14 mouse cellular contexts compared by ENCODE assay signal in the genomic region with DNA sequence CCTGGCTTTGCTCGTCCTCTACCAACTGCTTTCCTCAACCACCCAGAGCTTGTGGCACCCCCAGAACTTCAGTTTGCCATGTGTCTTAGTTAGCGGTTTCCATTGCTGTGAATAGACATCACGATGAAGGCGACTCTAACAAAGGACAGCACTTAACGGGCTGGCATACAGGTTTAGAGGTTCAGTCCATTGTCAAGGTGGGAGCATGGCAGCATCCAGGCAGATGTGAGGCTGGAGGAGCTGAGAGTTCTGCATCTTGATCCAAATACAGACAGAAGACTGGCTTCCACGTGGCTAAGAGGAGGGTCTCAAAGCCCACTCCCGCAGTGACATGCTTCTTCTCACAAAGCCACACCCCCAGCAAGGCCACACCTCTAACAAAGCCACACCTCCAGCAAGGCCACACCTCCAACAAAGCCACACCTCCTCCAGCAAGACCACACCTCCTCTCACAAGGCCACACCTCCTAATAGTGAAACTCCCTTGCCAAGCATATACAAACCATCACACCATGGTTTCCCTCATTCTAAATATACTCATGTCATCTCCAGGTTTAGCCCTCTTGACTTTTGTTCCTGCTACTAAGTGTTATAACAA. TPM values are rescaled to one million over a fixed set of nuclear protein-coding genes. Genes with fewer than 3 reads are reported as not detected.
DNase-seq lines count a peak whose midpoint lies in the region; ATAC-seq and TF ChIP-seq lines count a peak whose summit lies in the region.
"Had no signal": no experiment of that assay in that cellular context is flagged by ENCODE, and none has a peak within 500 bp of the region (broad histone marks: within the 10 kb centered on the region; RNA-seq: fewer than 3 reads in every experiment).

No protein-coding gene starts in this region.

- H3K27ac ChIP-seq in kidney, postnatal 0 days: no peak overlapping the region
- H3K27ac ChIP-seq in kidney, embryonic 14.5 days (ENCODE audit: low read depth, low read length): no peak overlapping the region
- no peak overlapping the region for H3K27ac ChIP-seq in ES-Bruce4 (ENCODE audit: insufficient read depth, low read length)
- H3K27ac ChIP-seq: embryonic facial prominence, embryonic 12.5 days; hindbrain, embryonic 15.5 days had no signal

- no peaks in the 10 kb centered on the region for H3K27me3 ChIP-seq in kidney, postnatal 0 days (ENCODE audit: insufficient read depth, low read length)
- no peaks in the 10 kb centered on the region for H3K27me3 ChIP-seq in kidney, embryonic 14.5 days (ENCODE audit: control insufficient read depth, insufficient read depth, low read length)
- no peaks in the 10 kb centered on the region for H3K27me3 ChIP-seq in ES-Bruce4 (ENCODE audit: control insufficient read depth, insufficient read depth, low read length, poor library complexity, severe bottlenecking)
- H3K27me3 ChIP-seq: embryonic facial prominence, embryonic 12.5 days; heart, embryonic 12.5 days; hindbrain, embryonic 15.5 days had no signal

- H3K36me3 ChIP-seq in kidney, postnatal 0 days (ENCODE audit: insufficient read depth, low read length): no peaks in the 10 kb centered on the region
- no peaks in the 10 kb centered on the region for H3K36me3 ChIP-seq in kidney, embryonic 14.5 days (ENCODE audit: control insufficient read depth, insufficient read depth, low read length)
- no peaks in the 10 kb centered on the region for H3K36me3 ChIP-seq in ES-Bruce4 (ENCODE audit: control insufficient read depth, insufficient read depth, low read length, poor library complexity, severe bottlenecking)
- H3K36me3 ChIP-seq: embryonic facial prominence, embryonic 12.5 days; heart, embryonic 12.5 days; hindbrain, embryonic 15.5 days had no signal

- TF ChIP-seq POLR2A in ES-Bruce4 (IDR thresholded peaks at IDR 0.05; ENCODE audit: insufficient read depth, low read length): no peak

- no peaks in the 10 kb centered on the region for H3K9me3 ChIP-seq in kidney, postnatal 0 days (replicated peaks; ENCODE audit: low read length)
- H3K9me3 ChIP-seq in kidney, embryonic 14.5 days (ENCODE audit: control insufficient read depth, low read length): no peaks in the 10 kb centered on the region
- H3K9me3 ChIP-seq in ES-Bruce4 (replicated peaks; ENCODE audit: control insufficient read depth, insufficient read depth, low read length, poor library complexity, severe bottlenecking): no peaks in the 10 kb centered on the region
- H3K9me3 ChIP-seq: embryonic facial prominence, embryonic 12.5 days; heart, embryonic 12.5 days; hindbrain, embryonic 15.5 days had no signal

- no peaks in the 10 kb centered on the region for H3K4me1 ChIP-seq in kidney, postnatal 0 days (replicated peaks; ENCODE audit: insufficient read depth, low read length)
- H3K4me1 ChIP-seq in kidney, embryonic 14.5 days (ENCODE audit: control insufficient read depth, insufficient read depth, low read length): peaks cover 4% of the 10 kb centered on the region; the same call in 1 of the 2 replicates
- H3K4me1 ChIP-seq in ES-Bruce4 (ENCODE audit: control insufficient read depth, insufficient read depth, low read length): no peaks in the 10 kb centered on the region
- H3K4me1 ChIP-seq: embryonic facial prominence, embryonic 12.5 days; hindbrain, embryonic 15.5 days had no signal

- no peak for DNase-seq in kidney, postnatal 0 days (ENCODE audit: low spot score)
- peak; percentile 58 for DNase-seq in induced T-regulatory cell, adult 2 months (ENCODE audit: low read depth)
- DNase-seq in naive thymus-derived CD4-positive, alpha-beta T cell, adult 2 months (ENCODE audit: low read depth): peak; percentile 48
- DNase-seq in gastrocnemius, adult 18-20 months (ENCODE audit: low spot score): no peak
- no peak for DNase-seq in cerebellum, adult 9-11 months
- no peak for DNase-seq in adrenal gland, postnatal 25 days
- DNase-seq: cerebellum, adult 2 months; kidney, postnatal 36 days; thymus, postnatal 14 days had no signal

- H3K4me2 ChIP-seq in kidney, postnatal 0 days (ENCODE audit: low read length): no peak overlapping the region
- no peak overlapping the region for H3K4me2 ChIP-seq in kidney, embryonic 14.5 days (replicated peaks; ENCODE audit: low read depth, low read length)
- H3K4me2 ChIP-seq: embryonic facial prominence, embryonic 12.5 days; heart, embryonic 12.5 days; hindbrain, embryonic 15.5 days had no signal

- no peak overlapping the region for H3K4me3 ChIP-seq in kidney, postnatal 0 days (replicated peaks; ENCODE audit: low read depth, low read length)
- H3K4me3 ChIP-seq in kidney, embryonic 14.5 days (ENCODE audit: low read length): no peak overlapping the region
- peak overlapping the region; percentile 46 for H3K4me3 ChIP-seq in ES-Bruce4 (ENCODE audit: low read depth, low read length)
- H3K4me3 ChIP-seq: embryonic facial prominence, embryonic 12.5 days; heart, embryonic 12.5 days; hindbrain, embryonic 15.5 days had no signal

- no peak for TF ChIP-seq EP300 in ES-Bruce4 (IDR thresholded peaks at IDR 0.05; ENCODE audit: insufficient read depth, low read depth, low read length)

- 0 out of 2 replicates have a peak, but pooled peaks have one; percentile 38 for ATAC-seq in kidney, postnatal 0 days (replicated peaks; ENCODE audit: low FRiP score, low read depth)
- no peak for ATAC-seq in kidney, embryonic 14.5 days (ENCODE audit: low FRiP score, low TSS enrichment)

- TF ChIP-seq CTCF in kidney, postnatal 0 days (IDR thresholded peaks at IDR 0.05; ENCODE audit: low read depth): no peak
- TF ChIP-seq CTCF in ES-Bruce4 (IDR thresholded peaks at IDR 0.05; ENCODE audit: low read depth, low read length): no peak

- no peak overlapping the region for H3K9ac ChIP-seq in kidney, postnatal 0 days (ENCODE audit: low read depth, low read length)
- no peak overlapping the region for H3K9ac ChIP-seq in kidney, embryonic 14.5 days (ENCODE audit: low read depth, low read length)
- no peak overlapping the region for H3K9ac ChIP-seq in ES-Bruce4 (ENCODE audit: low read depth, poor library complexity, severe bottlenecking)
- H3K9ac ChIP-seq: embryonic facial prominence, embryonic 12.5 days; heart, embryonic 12.5 days; hindbrain, embryonic 15.5 days had no signal

- WGBS in kidney, postnatal 0 days: 74% methylated on average over 7 of the region's 7 CpGs
- WGBS in kidney, embryonic 14.5 days: 64% methylated on average over 7 of the region's 7 CpGs

RNA-seq across cellular contexts. Expression of a gene that starts 8.1 kb away (rescaled TPM):
- polyA plus RNA-seq in kidney, postnatal 0 days (2015; fragmentation: Nextera tagmentation; extraction: Ambion mirVana): 852 and 897 TPM in 2 replicates
- 648 and 687 TPM in 2 replicates for polyA plus RNA-seq in kidney, embryonic 14.5 days (2014; fragmentation: Nextera tagmentation; extraction: Ambion mirVana)
- polyA plus RNA-seq in ES-Bruce4 (2011; ENCODE audit: insufficient read depth, insufficient read length, low read depth, missing spikeins): 626 and 676 TPM in 2 replicates
- 100 to 1,000 TPM; 404 to 553 TPM for total RNA-seq in gastrocnemius, adult 18-20 months (2021)
- total RNA-seq in adrenal gland, postnatal 25 days (2021): 231 and 295 TPM in 2 replicates

RNA-seq across cellular contexts. Expression of a gene that starts 8.3 kb away (rescaled TPM):
- 2.8 and 3.0 TPM in 2 replicates for polyA plus RNA-seq in kidney, postnatal 0 days (2015; fragmentation: Nextera tagmentation; extraction: Ambion mirVana)
- 3.0 and 3.6 TPM in 2 replicates for polyA plus RNA-seq in kidney, embryonic 14.5 days (2014; fragmentation: Nextera tagmentation; extraction: Ambion mirVana)
- polyA plus RNA-seq in ES-Bruce4 (2011; ENCODE audit: insufficient read depth, insufficient read length, low read depth, missing spikeins): 2.3 and 2.8 TPM in 2 replicates
- 1,000 to 10,000 TPM; 1,275 to 1,360 TPM for total RNA-seq in gastrocnemius, adult 18-20 months (2021)
- total RNA-seq in adrenal gland, postnatal 25 days (2021): 2.9 and 4.6 TPM in 2 replicates

Comparison
In these comparisons a context has a peak if more than half of its experiments do, and no peak if none do; other contexts are left out.
1. DNase-seq: peak in induced T-regulatory cell, adult 2 months (single experiment) and naive thymus-derived CD4-positive, alpha-beta T cell, adult 2 months (single experiment); none in kidney, postnatal 0 days (single experiment), gastrocnemius, adult 18-20 months (single experiment), cerebellum, adult 9-11 months (single experiment) and adrenal gland, postnatal 25 days (single experiment).